Mouse (Mus musculus) frontal cortex, adult (tissue): ENCODE results near the gene Ip6k1.

Source experiments
- ATAC-seq: cut with Nextera tagmentation; 2 replicates; pipeline ENCODE4 v1.9.2; 2017; ENCODE audit warnings: mild to moderate bottlenecking, moderate library complexity, mixed read lengths; ENCODE audit not compliant: low TSS enrichment

Gene Ip6k1

DNA sequence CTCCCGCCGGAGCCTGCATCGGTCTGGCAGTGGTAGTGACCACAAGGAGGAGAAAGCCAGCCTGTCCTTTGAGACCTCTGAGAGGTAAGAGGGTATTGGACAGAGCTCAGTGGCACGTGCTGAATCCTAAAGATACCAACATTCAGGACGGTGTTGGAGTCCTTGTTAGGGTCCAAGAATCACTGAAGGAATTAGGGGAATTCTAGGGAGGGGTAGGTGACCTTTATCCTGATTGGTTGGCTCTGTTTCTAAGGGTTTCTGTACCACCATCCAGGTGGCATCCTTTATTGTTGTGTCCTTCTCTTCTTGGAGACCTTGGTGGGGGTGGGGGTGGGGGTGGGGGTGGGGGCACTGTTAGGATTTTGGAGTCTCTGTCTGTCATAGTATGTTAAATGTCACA is 29.8 kb downstream of the Ip6k1 start:
- ATAC-seq, result no peak

- no peak; the same call in 1 of the 2 replicates for ATAC-seq
These were observed 33.2 kb downstream of the Ip6k1 start for GRCm38 (mm10) chr9:108035331-108036156.

DNA sequence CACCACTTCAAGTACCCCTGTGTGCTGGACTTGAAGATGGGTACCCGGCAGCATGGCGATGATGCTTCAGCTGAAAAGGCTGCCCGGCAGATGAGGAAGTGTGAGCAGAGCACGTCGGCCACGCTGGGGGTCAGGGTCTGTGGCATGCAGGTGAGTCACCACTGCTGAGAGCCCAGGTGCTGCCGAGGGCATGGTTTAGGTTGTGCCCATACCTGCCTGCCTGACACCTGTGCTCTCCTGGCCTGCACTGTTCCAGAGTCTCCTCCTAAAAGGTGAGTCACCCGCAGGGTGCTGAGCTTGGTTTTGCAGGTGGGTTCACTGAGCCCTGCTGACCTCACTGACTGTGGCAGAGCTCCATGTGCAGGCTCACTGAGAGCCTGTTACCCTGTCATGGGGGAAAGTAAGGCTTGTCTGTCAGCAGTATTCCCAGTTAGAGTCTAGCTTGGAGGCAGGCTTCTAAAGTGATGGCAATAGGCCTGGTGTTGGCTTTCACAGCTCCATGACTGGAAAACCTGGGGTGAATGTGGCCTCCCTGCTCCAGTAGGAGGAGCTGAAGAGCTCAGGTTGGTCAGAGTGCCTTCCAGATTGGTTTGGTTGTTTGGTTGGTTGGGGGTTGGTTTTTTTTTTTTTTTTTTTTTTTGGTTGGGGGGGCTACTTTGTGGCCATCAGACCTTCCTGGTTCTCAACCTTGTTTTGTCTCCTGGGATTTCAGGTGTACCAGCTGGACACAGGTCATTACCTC is 42.6 kb downstream of the Ip6k1 start:
- no peak for ATAC-seq

DNA sequence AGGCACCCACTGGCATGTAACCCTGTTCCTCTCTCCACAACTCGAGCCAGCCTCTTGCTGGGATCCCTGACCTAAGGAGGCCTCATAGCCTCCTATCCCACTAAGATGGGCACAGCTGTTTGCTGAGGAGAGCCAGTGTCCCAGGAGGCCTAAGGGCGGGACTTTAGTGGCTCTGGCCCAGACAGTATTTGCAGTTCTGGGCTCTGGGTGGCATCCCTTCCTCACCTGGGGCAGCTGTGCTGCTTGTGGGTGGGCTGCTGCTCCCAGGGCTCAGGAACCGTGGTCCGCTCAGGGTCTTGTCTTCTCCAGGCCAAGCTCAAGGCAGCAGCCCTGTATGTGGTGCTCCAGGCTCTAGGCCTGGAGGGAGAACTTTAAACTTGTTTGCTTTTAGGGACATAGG is 44.3 kb downstream of the Ip6k1 start:
- no peak for ATAC-seq

GRCm38 (mm10) chr9:108047601-108048565 is 45.6 kb downstream of the Ip6k1 start:
- ATAC-seq, result no peak

GRCm38 (mm10) chr9:108048566-108048955 is 46.3 kb downstream of the Ip6k1 start:
- ATAC-seq, result no peak

DNA sequence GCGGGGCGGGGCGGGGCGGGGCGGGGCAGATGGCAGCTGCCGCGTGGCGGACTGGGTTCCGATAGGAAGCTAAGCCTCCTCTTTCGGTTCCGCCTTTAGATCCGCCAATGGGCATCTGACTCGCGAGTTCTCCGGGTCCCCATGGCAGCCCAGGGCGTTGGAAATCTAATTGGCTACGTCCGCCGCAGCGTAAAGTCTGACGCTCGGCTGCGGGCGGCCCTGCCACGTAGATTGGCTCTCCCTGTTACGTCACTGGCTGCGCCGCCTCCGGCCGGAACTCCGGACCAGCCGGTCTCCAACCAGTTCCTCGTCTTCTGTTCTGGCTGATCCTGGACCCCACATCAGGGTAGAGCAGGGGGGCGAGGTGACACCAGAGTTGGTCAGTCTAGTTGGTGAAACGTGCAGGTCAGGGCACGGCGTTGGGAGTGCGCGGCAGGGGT is 46.7 kb downstream of the Ip6k1 start, which contains the start of gene Gmppb:
Gmppb (plus strand) TSS at position 227 of the 440 bp plus-strand sequence.
- peak; percentile 85 for ATAC-seq

GRCm38 (mm10) chr9:108049561-108050251 is 47.4 kb downstream of the Ip6k1 start:
- no peak for ATAC-seq

- ATAC-seq, result no peak
These were observed 49.1 kb downstream of the Ip6k1 start for GRCm38 (mm10) chr9:108051184-108051930.

DNA sequence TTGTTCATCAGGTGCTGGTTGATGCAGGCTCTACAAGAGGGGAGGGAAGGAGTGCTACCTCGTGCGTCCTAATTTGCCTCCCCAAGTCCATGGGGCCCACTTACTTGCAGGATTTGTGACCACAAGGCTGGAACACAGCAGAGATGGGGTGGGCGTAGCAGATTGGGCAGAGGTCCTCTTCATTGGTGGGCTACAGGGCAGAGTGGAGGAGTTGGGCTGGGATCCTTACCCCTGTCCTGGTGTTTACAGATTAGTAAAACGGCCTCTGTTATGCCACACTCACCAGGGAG is 49.6 kb downstream of the Ip6k1 start:
- no peak for ATAC-seq

GRCm38 (mm10) chr9:108052411-108052810 is 50.1 kb downstream of the Ip6k1 start:
- ATAC-seq, result no peak

DNA sequence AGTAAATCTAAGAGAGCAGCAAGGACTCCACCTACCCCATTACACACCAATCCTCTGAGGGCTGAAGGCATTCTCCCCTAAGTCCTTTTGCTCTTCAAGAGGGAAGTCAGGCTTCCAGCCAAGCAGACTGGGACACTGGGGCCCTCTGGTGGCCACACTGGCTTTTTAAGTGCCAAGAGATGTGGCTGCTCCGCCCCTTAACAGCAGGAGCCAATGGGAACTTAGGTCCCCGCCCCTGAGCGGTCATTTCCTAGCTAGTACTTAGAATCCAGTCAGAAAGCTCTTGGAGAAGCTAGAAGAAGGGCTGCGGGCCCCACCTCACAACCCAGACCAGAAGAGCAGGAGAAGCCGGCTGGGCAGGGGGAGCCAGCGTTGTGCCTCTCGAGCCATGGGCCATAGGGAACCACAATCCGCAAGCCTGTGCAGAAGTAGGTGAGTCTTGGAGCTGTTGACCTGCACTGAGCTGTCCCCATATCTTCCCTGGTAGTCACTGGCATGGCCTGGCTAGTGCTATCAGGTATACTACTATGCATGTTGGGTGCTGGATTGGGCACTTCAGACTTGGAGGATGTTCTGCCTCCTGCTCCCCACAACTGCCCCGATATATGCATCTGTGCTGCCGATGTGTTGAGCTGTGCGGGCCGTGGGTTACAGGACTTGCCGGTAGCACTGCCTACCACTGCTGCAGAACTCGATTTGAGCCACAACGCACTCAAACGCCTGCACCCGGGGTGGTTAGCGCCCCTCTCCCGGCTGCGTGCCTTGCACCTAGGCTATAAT is 50.8 kb downstream of the Ip6k1 start, which contains the start of gene Amigo3:
Amigo3 (plus strand) TSS at position 275 of the 780 bp plus-strand sequence.
- ATAC-seq, result peak; percentile 71

DNA sequence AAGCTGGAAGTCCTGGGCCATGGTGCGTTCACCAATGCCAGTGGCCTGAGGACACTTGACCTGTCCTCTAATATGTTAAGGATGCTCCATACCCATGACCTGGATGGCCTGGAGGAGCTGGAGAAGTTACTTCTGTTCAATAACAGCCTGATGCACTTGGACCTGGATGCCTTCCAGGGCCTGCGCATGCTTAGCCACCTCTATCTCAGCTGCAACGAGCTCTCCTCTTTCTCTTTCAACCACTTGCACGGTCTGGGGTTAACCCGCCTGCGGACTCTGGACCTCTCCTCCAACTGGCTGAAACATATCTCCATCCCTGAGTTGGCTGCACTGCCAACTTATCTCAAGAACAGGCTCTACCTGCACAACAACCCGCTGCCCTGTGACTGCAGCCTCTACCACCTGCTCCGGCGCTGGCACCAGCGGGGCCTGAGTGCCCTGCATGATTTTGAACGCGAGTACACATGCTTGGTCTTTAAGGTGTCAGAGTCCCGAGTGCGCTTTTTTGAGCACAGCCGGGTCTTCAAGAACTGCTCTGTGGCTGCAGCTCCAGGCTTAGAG is 51.4 kb downstream of the Ip6k1 start:
- ATAC-seq, result no peak

DNA sequence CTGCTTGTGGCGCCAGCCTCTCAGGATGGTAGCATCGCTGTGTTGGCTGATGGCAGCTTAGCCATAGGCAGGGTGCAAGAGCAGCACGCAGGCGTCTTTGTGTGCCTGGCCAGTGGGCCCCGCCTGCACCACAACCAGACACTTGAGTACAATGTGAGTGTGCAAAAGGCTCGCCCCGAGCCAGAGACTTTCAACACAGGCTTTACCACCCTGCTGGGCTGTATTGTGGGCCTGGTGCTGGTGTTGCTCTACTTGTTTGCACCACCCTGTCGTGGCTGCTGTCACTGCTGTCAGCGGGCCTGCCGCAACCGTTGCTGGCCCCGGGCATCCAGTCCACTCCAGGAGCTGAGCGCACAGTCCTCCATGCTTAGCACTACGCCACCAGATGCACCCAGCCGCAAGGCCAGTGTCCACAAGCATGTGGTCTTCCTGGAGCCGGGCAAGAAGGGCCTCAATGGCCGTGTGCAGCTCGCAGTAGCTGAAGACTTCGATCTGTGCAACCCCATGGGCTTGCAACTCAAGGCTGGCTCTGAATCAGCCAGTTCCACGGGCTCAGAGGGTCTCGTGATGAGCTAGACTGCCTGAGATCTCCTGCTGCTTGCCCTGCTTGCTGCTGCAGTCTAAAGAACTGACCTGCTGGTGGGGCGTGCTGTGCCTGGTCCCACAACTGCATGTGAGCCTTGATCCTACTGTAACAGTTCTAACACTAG is 52.2 kb downstream of the Ip6k1 start:
- ATAC-seq, result no peak

DNA sequence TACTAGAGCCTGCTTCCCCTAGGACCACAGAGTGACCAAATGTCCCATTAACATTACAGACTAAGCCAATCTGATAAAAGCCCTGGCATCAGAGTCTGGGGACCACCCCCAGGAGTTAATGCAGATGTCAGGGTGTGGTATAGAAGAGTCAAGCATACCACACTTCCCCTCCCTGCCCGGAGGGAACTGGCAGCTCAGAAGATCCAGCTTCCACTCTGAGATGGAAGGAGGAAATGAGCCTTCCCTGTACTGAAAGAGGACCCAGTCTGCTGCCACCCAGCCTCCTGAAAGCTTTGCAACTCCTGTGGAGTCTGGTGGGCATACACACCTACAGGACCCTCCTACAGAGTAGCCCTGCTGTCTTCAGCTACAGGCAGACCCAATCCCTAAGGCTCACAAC is 52.8 kb downstream of the Ip6k1 start:
- ATAC-seq, result no peak

DNA sequence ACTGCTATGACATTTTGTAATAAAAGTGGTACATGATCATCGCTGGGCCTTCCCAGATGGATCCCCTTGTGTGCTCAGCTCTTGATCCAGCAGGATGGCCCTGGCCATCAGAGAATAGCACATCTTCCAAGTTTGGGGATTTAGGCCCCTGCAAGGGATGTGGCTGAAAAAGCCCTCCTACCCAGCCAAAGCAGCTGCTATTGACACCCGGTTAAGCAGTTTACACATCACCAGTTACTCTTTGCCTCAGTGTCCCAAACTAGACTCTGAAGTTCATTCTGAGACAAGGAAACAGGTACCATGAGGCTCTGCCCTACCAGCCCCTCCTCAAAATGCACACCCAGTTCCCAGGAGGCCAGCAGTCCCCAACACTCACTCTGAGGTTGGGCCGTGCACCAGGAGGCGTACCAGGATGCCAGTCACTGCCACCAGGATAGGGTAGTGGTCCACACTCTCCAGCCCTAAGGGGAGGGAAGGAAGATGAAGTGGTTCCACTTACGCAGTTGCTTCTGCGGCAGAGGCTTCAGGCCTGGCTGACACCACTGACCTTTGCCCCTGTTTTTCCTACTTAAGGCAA is 53.4 kb downstream of the Ip6k1 start:
- ATAC-seq, result no peak

DNA sequence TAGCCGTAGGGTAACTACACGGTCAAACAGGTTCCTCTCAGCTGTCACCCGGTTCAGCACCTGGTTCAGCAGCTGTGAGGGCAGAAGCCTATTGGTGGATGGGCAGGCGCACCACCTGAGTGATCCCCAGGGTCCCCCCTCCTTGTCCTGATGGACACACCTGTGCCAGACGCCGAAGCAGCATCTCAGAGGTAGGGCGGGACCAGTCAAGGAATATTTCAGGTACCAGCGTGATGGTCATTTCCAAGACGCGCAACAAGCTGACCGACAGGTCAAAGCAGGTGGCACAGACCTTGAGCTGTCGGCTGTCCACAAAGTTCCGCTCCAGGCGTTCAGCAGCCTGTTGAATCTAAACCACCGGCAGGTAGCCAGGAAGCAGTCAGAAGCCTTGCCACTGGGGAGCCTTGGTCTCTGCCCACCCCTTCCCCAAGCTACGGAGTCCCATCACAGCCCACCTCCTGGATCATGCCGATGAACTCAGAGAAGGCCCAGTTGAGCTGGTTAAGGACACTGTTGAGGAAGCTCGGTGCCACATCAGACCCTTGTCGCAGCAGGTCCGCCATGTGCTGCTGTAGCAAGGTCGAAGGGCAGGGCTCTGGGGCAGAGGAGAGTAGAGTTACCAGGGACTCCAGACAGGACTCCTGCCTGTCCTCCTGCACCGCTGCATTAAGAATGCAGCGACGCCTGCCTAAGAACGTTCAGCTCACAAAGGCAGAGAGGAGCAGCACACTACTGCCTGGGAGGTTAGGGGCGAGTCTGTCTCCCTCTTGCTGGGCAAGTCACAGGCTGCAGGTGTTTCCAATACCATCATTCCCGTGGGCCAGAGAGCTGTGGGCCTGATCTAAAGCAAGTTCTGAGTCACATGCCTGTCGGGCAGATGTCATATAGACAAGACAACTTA is 54.3 kb downstream of the Ip6k1 start:
- no peak for ATAC-seq

DNA sequence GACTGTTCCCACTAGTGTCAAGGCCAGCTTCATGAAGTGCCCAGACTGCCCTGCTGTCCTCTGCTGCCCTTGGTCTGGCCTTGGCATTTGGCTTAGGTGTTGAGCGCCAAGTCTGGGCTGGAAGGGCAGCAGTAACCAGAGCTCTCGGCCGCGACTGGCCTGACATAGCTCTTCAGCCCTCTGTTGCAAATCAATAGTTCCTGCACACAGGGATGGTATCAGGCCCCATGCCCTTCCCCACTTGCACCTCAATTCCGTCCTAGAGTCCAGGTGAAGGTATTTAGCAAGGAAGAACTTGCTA is 54.9 kb downstream of the Ip6k1 start:
- no peak for ATAC-seq
